Mouse (Mus musculus) brain, embryonic 14.5 days (tissue): ENCODE measurements around the gene Papss1.

ENCODE experiments used
- CTCF ChIP-seq: fragments of 200-500 bp; IDR thresholded peaks from 2 replicates; pipeline ENCODE4 v1.5.1; 2012; ENCODE audit warnings: inconsistent platforms, mild to moderate bottlenecking, moderate library complexity, borderline replicate concordance; ENCODE audit not compliant: insufficient read depth, insufficient read length; ENCODE audit errors: extremely low read depth
- POLR2A ChIP-seq: fragments of 200-500 bp; IDR thresholded peaks from 2 replicates; pipeline ENCODE4 v1.6.1; 2012; ENCODE audit warnings: mild to moderate bottlenecking, inconsistent platforms, borderline replicate concordance; ENCODE audit not compliant: poor library complexity, insufficient read depth, insufficient read length, severe bottlenecking; ENCODE audit errors: extremely low read depth

DNA sequence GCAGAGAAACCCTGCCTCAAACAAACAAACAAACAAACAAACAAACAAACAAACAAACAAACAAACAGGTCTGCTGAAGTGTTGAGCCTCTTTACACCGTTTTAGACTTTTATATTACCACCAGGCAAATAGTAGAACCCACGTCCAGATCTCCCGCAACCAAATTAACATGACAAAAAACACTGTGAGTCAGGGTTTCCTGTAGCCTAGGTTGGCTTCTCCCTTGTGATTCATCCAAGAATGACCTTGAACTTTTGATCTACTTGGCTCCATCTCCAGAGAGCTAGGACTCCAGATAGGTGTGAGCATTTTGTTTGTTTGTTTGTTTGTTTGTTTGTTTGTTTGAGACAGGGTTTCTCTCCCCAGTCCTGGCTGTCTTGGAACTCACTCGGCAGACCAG, 43.4 kb upstream of the Papss1 start:
- TF ChIP-seq CTCF (no peak), POLR2A (no peak)
